Mouse (Mus musculus) thymus, adult 2 months (tissue): ENCODE results near the gene Cbx8. TPM values are rescaled to one million over a fixed set of nuclear protein-coding genes. Genes with fewer than 3 reads are reported as not detected.

Experiments used
- DNase-seq: peaks from one replicate; pipeline ENCODE4 v3.0.0; 2021
- H3K27ac ChIP-seq: fragments of 200-500 bp; 2 replicates; pipeline ENCODE4 v1.5.1; 2012; ENCODE audit warnings: low read length, control low read depth; ENCODE audit not compliant: control insufficient read depth, insufficient read depth
- H3K27me3 ChIP-seq: fragments of 200-500 bp; 2 replicates; pipeline ENCODE4 v1.6.1; 2012; ENCODE audit warnings: mild to moderate bottlenecking, low read length, moderate library complexity, mixed read lengths; ENCODE audit not compliant: control insufficient read depth, insufficient read depth
- H3K36me3 ChIP-seq: fragments of 200-500 bp; 2 replicates; pipeline ENCODE4 v1.6.1; 2012; ENCODE audit warnings: mild to moderate bottlenecking, low read length, moderate library complexity; ENCODE audit not compliant: control insufficient read depth, insufficient read depth
- H3K4me1 ChIP-seq: fragments of 200-500 bp; replicated peaks from 2 replicates; pipeline ENCODE4 v1.6.1; 2012; ENCODE audit warnings: low read length; ENCODE audit not compliant: control insufficient read depth, insufficient read depth
- H3K4me3 ChIP-seq: fragments of 200-500 bp; 2 replicates; pipeline ENCODE4 v1.5.1; 2012; ENCODE audit warnings: mild to moderate bottlenecking, low read length, control low read depth, moderate library complexity; ENCODE audit not compliant: control insufficient read depth, insufficient read depth
- CTCF ChIP-seq: fragments of 200-500 bp; IDR thresholded peaks from 2 replicates; pipeline ENCODE4 v1.5.1; 2012; ENCODE audit warnings: mild to moderate bottlenecking, control low read depth, low read length, moderate library complexity, borderline replicate concordance; ENCODE audit not compliant: control insufficient read depth, poor library complexity, insufficient read depth; ENCODE audit errors: extremely low read depth
- POLR2A ChIP-seq: fragments of 200-500 bp; IDR thresholded peaks from 2 replicates; pipeline ENCODE4 v1.6.1; 2012; ENCODE audit warnings: mild to moderate bottlenecking, low read length, control low read depth, moderate library complexity; ENCODE audit not compliant: control insufficient read depth, poor library complexity, insufficient read depth; ENCODE audit errors: extremely low read depth
- WGBS: fragments of 180-500 bp; shearing (Covaris S2); methylation state at CpG from one replicate; pipeline ENCODE4 v1.1.7; 2018; 5-methylcytosine and 5-hydroxymethylcytosine counted together
- polyA plus RNA-seq: library from polyadenylated mRNA; depleted of rRNA; stranded (reverse); fragments of >200 nt; gene quantifications from 2 replicates; pipeline ENCODE4 v1.2.3, GENCODE M21; 2012

Cbx8 gene
- polyA plus RNA-seq, 1 experiment: 8.2 TPM

GRCm38 (mm10) chr11:119036934-119037779, 3.6 kb downstream of the Cbx8 start:
- H3K27ac ChIP-seq: no peak overlapping the region
- 61% methylated on average over 57 of the region's 57 CpGs for WGBS
- peaks cover 7% of the 10 kb centered on the region for H3K36me3 ChIP-seq
- DNase-seq: no peak
- peaks cover 12% of the 10 kb centered on the region for H3K27me3 ChIP-seq
- TF ChIP-seq CTCF: no peak
- no peak for TF ChIP-seq POLR2A
- no peak overlapping the region for H3K4me3 ChIP-seq
- peaks cover 21% of the 10 kb centered on the region for H3K4me1 ChIP-seq

- Histone ChIP-seq H3K27ac (no peak overlapping the region), H3K36me3 (peaks cover 7% of the 10 kb centered on the region), H3K4me1 (peaks cover 14% of the 10 kb centered on the region), H3K4me3 (no peak overlapping the region), H3K27me3 (peaks cover 5% of the 10 kb centered on the region)
- no peak for TF ChIP-seq POLR2A
- no peak for TF ChIP-seq CTCF
- DNase-seq: no peak
- WGBS: 30% methylated on average over 15 of the region's 15 CpGs
Observed at GRCm38 (mm10) chr11:119036447-119036846, 4.3 kb downstream of the Cbx8 start.

- 29% methylated on average over 21 of the region's 21 CpGs for WGBS
- H3K27ac ChIP-seq: no peak overlapping the region
- peaks cover 12% of the 10 kb centered on the region for H3K4me1 ChIP-seq
- H3K36me3 ChIP-seq: peaks cover 7% of the 10 kb centered on the region
- TF ChIP-seq POLR2A (no peak), CTCF (no peak)
- DNase-seq: no peak
- no peak overlapping the region for H3K4me3 ChIP-seq
- peaks cover 3% of the 10 kb centered on the region for H3K27me3 ChIP-seq
Observed at GRCm38 (mm10) chr11:119035686-119036165, 5.0 kb downstream of the Cbx8 start.

GRCm38 (mm10) chr11:119035094-119035685, 5.6 kb downstream of the Cbx8 start:
- 18% methylated on average over 21 of the region's 21 CpGs for WGBS
- Histone ChIP-seq H3K4me3 (no peak overlapping the region), H3K27me3 (peaks cover 3% of the 10 kb centered on the region), H3K4me1 (peaks cover 10% of the 10 kb centered on the region), H3K27ac (no peak overlapping the region), H3K36me3 (peaks cover 7% of the 10 kb centered on the region)
- TF ChIP-seq CTCF: no peak
- no peak for TF ChIP-seq POLR2A
- DNase-seq: no peak

GRCm38 (mm10) chr11:119034635-119035034, 6.1 kb downstream of the Cbx8 start:
- H3K36me3 ChIP-seq: peaks cover 7% of the 10 kb centered on the region
- 26% methylated on average over 19 of the region's 19 CpGs for whole genome bisulfite sequencing
- H3K27me3 ChIP-seq: peaks cover 3% of the 10 kb centered on the region
- TF ChIP-seq CTCF: no peak
- TF ChIP-seq POLR2A: no peak
- H3K4me3 ChIP-seq: no peak overlapping the region
- H3K27ac ChIP-seq: no peak overlapping the region
- H3K4me1 ChIP-seq: peaks cover 5% of the 10 kb centered on the region
- no peak for DNase-seq

- Histone ChIP-seq H3K4me1 (0 out of 2 replicates have a peak, but pooled peaks cover 3% of the 10 kb centered on the region), H3K27ac (no peak overlapping the region), H3K36me3 (peaks cover 9% of the 10 kb centered on the region), H3K4me3 (no peak overlapping the region), H3K27me3 (peaks cover 3% of the 10 kb centered on the region)
- peak; percentile 88 for DNase-seq
- TF ChIP-seq POLR2A: no peak
- peak; percentile 91 for TF ChIP-seq CTCF
- WGBS: 8% methylated on average over 26 of the region's 26 CpGs
Observed at GRCm38 (mm10) chr11:119033874-119034558, 6.8 kb downstream of the Cbx8 start.
